Comparison of ENCODE assay signal across 8 mouse cellular contexts in genomic region chr1:132741175-132741997, GRCm38 (mm10). TPM values are rescaled to one million over a fixed set of nuclear protein-coding genes. Genes with fewer than 3 reads are reported as not detected.
DNase-seq lines count a peak whose midpoint lies in the region; ATAC-seq and TF ChIP-seq lines count a peak whose summit lies in the region.

Nfasc (minus strand) TSS chr1:132741797.

- no peak for TF ChIP-seq CTCF in E14TG2a.4 (conservative IDR thresholded peaks at IDR 0.05; ENCODE audit: low read length)

- H3K27me3 ChIP-seq in E14TG2a.4 (ENCODE audit: insufficient read depth, low read length): peaks cover 89% of the 10 kb centered on the region
- peaks cover 6% of the 10 kb centered on the region for H3K27me3 ChIP-seq in forebrain, embryonic 11.5 days (ENCODE audit: control insufficient read depth, insufficient read depth, low read length)
- H3K27me3 ChIP-seq in heart, embryonic 15.5 days: peaks cover 76% of the 10 kb centered on the region

- H3K36me3 ChIP-seq in E14TG2a.4 (ENCODE audit: insufficient read depth, low read length): no peaks in the 10 kb centered on the region
- no peaks in the 10 kb centered on the region for H3K36me3 ChIP-seq in forebrain, embryonic 11.5 days (ENCODE audit: control insufficient read depth, insufficient read depth, low read length)
- H3K36me3 ChIP-seq in heart, embryonic 15.5 days: no peaks in the 10 kb centered on the region

- H3K4me2 ChIP-seq in forebrain, embryonic 11.5 days (ENCODE audit: low read depth, low read length, severe bottlenecking): peak within 1 kb of the TSS; percentile 70
- H3K4me2 ChIP-seq in heart, embryonic 15.5 days: peak within 1 kb of the TSS; percentile 67

- peak within 1 kb of the TSS; percentile 72 for H3K9ac ChIP-seq in forebrain, embryonic 11.5 days (ENCODE audit: low read length)
- H3K9ac ChIP-seq in heart, embryonic 15.5 days: no peak within 1 kb of the TSS

- no peaks in the 10 kb centered on the region for H3K9me3 ChIP-seq in E14TG2a.4 (ENCODE audit: low read length)
- H3K9me3 ChIP-seq in forebrain, embryonic 11.5 days (ENCODE audit: control insufficient read depth, low read length): no peaks in the 10 kb centered on the region
- H3K9me3 ChIP-seq in heart, embryonic 15.5 days (replicated peaks): no peaks in the 10 kb centered on the region

- no peak within 1 kb of the TSS for H3K27ac ChIP-seq in brown adipose tissue, adult 24 weeks (replicated peaks; ENCODE audit: low read depth, low read length)
- no peak within 1 kb of the TSS for H3K27ac ChIP-seq in forebrain, embryonic 11.5 days (ENCODE audit: low read depth, low read length)
- no peak within 1 kb of the TSS for H3K27ac ChIP-seq in heart, embryonic 15.5 days

- DNase-seq in forebrain, embryonic 11.5 days (ENCODE audit: low spot score): peak; percentile 95
- peak; percentile 35 for DNase-seq in kidney, postnatal 14 days
- DNase-seq in liver: peak; percentile 27
- peak; percentile 9 for DNase-seq in ovary, adult 18-20 months (ENCODE audit: low spot score)
- DNase-seq in urinary bladder, adult 2 months (ENCODE audit: low spot score): peak; percentile 36

- peaks cover 51% of the 10 kb centered on the region for H3K4me1 ChIP-seq in E14TG2a.4 (replicated peaks; ENCODE audit: low read depth, low read length)
- H3K4me1 ChIP-seq in brown adipose tissue, adult 24 weeks (ENCODE audit: control insufficient read depth, insufficient read depth, insufficient read length, low read length): no peaks in the 10 kb centered on the region
- H3K4me1 ChIP-seq in forebrain, embryonic 11.5 days (replicated peaks; ENCODE audit: control insufficient read depth, insufficient read depth, low read length): peaks cover 10% of the 10 kb centered on the region; the same call in 1 of the 2 replicates
- peaks cover 10% of the 10 kb centered on the region for H3K4me1 ChIP-seq in heart, embryonic 15.5 days (replicated peaks)

- peak within 1 kb of the TSS; percentile 81 for H3K4me3 ChIP-seq in E14TG2a.4 (replicated peaks; ENCODE audit: low read length)
- 0 out of 2 replicates have a peak within 1 kb of the TSS, but pooled peaks have one; percentile 1 for H3K4me3 ChIP-seq in brown adipose tissue, adult 24 weeks (ENCODE audit: insufficient read depth, low read depth, low read length)
- peak within 1 kb of the TSS; percentile 56 for H3K4me3 ChIP-seq in forebrain, embryonic 11.5 days (ENCODE audit: low read depth, low read length)
- peak within 1 kb of the TSS; percentile 41 for H3K4me3 ChIP-seq in heart, embryonic 15.5 days

- ATAC-seq in forebrain, embryonic 11.5 days (replicated peaks; ENCODE audit: low FRiP score): peak; percentile 72
- ATAC-seq in heart, embryonic 15.5 days (replicated peaks; ENCODE audit: insufficient number of reproducible peaks, insufficient read depth, low FRiP score, low read depth): no peak

- 2% methylated on average over 51 of the region's 51 CpGs for WGBS in forebrain, embryonic 11.5 days
- WGBS in heart, embryonic 15.5 days: 6% methylated on average over 51 of the region's 51 CpGs

RNA-seq across cellular contexts. Expression of gene Nfasc, which starts in this region (rescaled TPM):
- not detected in 2 replicates for polyA plus RNA-seq in brown adipose tissue, adult 24 weeks (2012; ENCODE audit: insufficient read depth, insufficient read length, missing spikeins)
- 19.9 and 21.9 TPM in 2 replicates for polyA plus RNA-seq in forebrain, embryonic 11.5 days (2014; fragmentation: Nextera tagmentation; extraction: Ambion mirVana)
- 0.28 and 1.2 TPM in 2 replicates for polyA plus RNA-seq in heart, embryonic 15.5 days (2015; fragmentation: Nextera tagmentation; extraction: Ambion mirVana)
- polyA plus RNA-seq in urinary bladder, adult 2 months (2012; rRNA removed): 3.3 and 4.7 TPM in 2 replicates

Comparison
In these comparisons a context has a peak if more than half of its experiments do, and no peak if none do; other contexts are left out.
1. H3K4me3 ChIP-seq: peak in every context shown above with its lines; median percentile 81 in E14TG2a.4; 56 in forebrain, embryonic 11.5 days; 41 in heart, embryonic 15.5 days; 1 in brown adipose tissue, adult 24 weeks.
2. DNase-seq: peak in every context shown above with its lines; median percentile 95 in forebrain, embryonic 11.5 days; 36 in urinary bladder, adult 2 months; 35 in kidney, postnatal 14 days; 27 in liver; 9 in ovary, adult 18-20 months.